Mouse (Mus musculus): ENCODE measurements at regions not wholly inside any gene's neighbourhood (a gene's known extent, or its start where the extent isn't known, plus 50 kb on each side); places are given as distances from the start of the nearest gene placed in this dataset.

GRCm38 (mm10) chr8:26688745-26689478, 288.2 kb upstream of the Zfp703 start:
- H3K9me3 ChIP-seq (ENCODE audit: control insufficient read depth, low read length) = no peaks in the 10 kb centered on the region
- 0 out of 2 replicates have a peak overlapping the region, but pooled peaks have one; percentile 34 for H3K27ac ChIP-seq
- no peak for DNase-seq (ENCODE audit: low spot score)
- H3K4me1 ChIP-seq (replicated peaks; ENCODE audit: control insufficient read depth, insufficient read depth, low read length) = peaks cover 20% of the 10 kb centered on the region
- H3K9ac ChIP-seq = no peak overlapping the region
- no peaks in the 10 kb centered on the region for H3K27me3 ChIP-seq (ENCODE audit: control insufficient read depth, insufficient read depth, low read length)
- no peak overlapping the region for H3K4me3 ChIP-seq (replicated peaks; ENCODE audit: low read length)
- 49% methylated on average over 5 of the region's 5 CpGs for WGBS
- no peak overlapping the region for H3K4me2 ChIP-seq (replicated peaks)
- no peak for ATAC-seq (ENCODE audit: low FRiP score)
- no peaks in the 10 kb centered on the region for H3K36me3 ChIP-seq (replicated peaks; ENCODE audit: control insufficient read depth, insufficient read depth)

- H3K27me3 ChIP-seq (ENCODE audit: control insufficient read depth, insufficient read depth, low read length) = no peaks in the 10 kb centered on the region
- DNase-seq (ENCODE audit: low spot score) (peak; percentile 57), ATAC-seq (ENCODE audit: low FRiP score) (peak; percentile 62; the same call in 1 of the 2 replicates)
- peaks cover 20% of the 10 kb centered on the region for H3K4me1 ChIP-seq (replicated peaks; ENCODE audit: control insufficient read depth, insufficient read depth, low read length)
- H3K36me3 ChIP-seq (replicated peaks; ENCODE audit: control insufficient read depth, insufficient read depth) = no peaks in the 10 kb centered on the region
- no peak overlapping the region for H3K4me2 ChIP-seq (replicated peaks)
- H3K4me3 ChIP-seq (replicated peaks; ENCODE audit: low read length) = no peak overlapping the region
- H3K9ac ChIP-seq = peak overlapping the region; percentile 13; the same call in 1 of the 2 replicates
- WGBS = 35% methylated on average over 10 of the region's 10 CpGs
- H3K9me3 ChIP-seq (ENCODE audit: control insufficient read depth, low read length) = no peaks in the 10 kb centered on the region
- H3K27ac ChIP-seq = peak overlapping the region; percentile 60
These were observed 287.5 kb upstream of the Zfp703 start for GRCm38 (mm10) chr8:26689479-26690177.

GRCm38 (mm10) chr8:26690178-26690735, 286.9 kb upstream of the Zfp703 start:
- H3K9me3 ChIP-seq (ENCODE audit: control insufficient read depth, low read length) = no peaks in the 10 kb centered on the region
- H3K4me3 ChIP-seq (replicated peaks; ENCODE audit: low read length) = no peak overlapping the region
- H3K27ac ChIP-seq = peak overlapping the region; percentile 60
- 66% methylated on average over 6 of the region's 6 CpGs for WGBS
- DNase-seq (ENCODE audit: low spot score) (no peak), ATAC-seq (ENCODE audit: low FRiP score) (no peak)
- no peaks in the 10 kb centered on the region for H3K27me3 ChIP-seq (ENCODE audit: control insufficient read depth, insufficient read depth, low read length)
- no peak overlapping the region; the same call in 1 of the 2 replicates for H3K9ac ChIP-seq
- H3K4me2 ChIP-seq (replicated peaks) = no peak overlapping the region
- H3K36me3 ChIP-seq (replicated peaks; ENCODE audit: control insufficient read depth, insufficient read depth) = no peaks in the 10 kb centered on the region
- H3K4me1 ChIP-seq (replicated peaks; ENCODE audit: control insufficient read depth, insufficient read depth, low read length) = peaks cover 20% of the 10 kb centered on the region

- Histone ChIP-seq H3K4me2 (replicated peaks) (no peak overlapping the region), H3K9ac (no peak overlapping the region), H3K27me3 (ENCODE audit: control insufficient read depth, insufficient read depth, low read length) (no peaks in the 10 kb centered on the region), H3K9me3 (ENCODE audit: control insufficient read depth, low read length) (no peaks in the 10 kb centered on the region), H3K4me3 (replicated peaks; ENCODE audit: low read length) (no peak overlapping the region), H3K27ac (no peak overlapping the region), H3K36me3 (replicated peaks; ENCODE audit: control insufficient read depth, insufficient read depth) (no peaks in the 10 kb centered on the region), H3K4me1 (replicated peaks; ENCODE audit: control insufficient read depth, insufficient read depth, low read length) (no peaks in the 10 kb centered on the region)
- no peak for DNase-seq (ENCODE audit: low spot score)
- ATAC-seq (ENCODE audit: low FRiP score) = no peak
- WGBS = 97% methylated on average over 1 of the region's 4 CpGs
These were observed 279.5 kb upstream of the Zfp703 start for GRCm38 (mm10) chr8:26697579-26698084.

GRCm38 (mm10) chr8:26698580-26698979, 278.5 kb upstream of the Zfp703 start:
- ATAC-seq (ENCODE audit: low FRiP score) (no peak), DNase-seq (ENCODE audit: low spot score) (no peak)
- Histone ChIP-seq H3K4me3 (replicated peaks; ENCODE audit: low read length) (no peak overlapping the region), H3K36me3 (replicated peaks; ENCODE audit: control insufficient read depth, insufficient read depth) (no peaks in the 10 kb centered on the region), H3K27me3 (ENCODE audit: control insufficient read depth, insufficient read depth, low read length) (no peaks in the 10 kb centered on the region), H3K4me1 (replicated peaks; ENCODE audit: control insufficient read depth, insufficient read depth, low read length) (no peaks in the 10 kb centered on the region), H3K9ac (no peak overlapping the region), H3K9me3 (ENCODE audit: control insufficient read depth, low read length) (no peaks in the 10 kb centered on the region), H3K4me2 (replicated peaks) (no peak overlapping the region), H3K27ac (no peak overlapping the region)
- 66% methylated on average over 7 of the region's 7 CpGs for WGBS

GRCm38 (mm10) chr8:26706048-26706767, 270.9 kb upstream of the Zfp703 start:
- ATAC-seq (ENCODE audit: low FRiP score) = peak; percentile 51; the same call in 1 of the 2 replicates

GRCm38 (mm10) chr8:26706768-26707156, 270.4 kb upstream of the Zfp703 start:
- peak overlapping the region; percentile 41; the same call in 1 of the 2 replicates for H3K27ac ChIP-seq
- H3K9ac ChIP-seq = no peak overlapping the region
- 91% methylated on average over 7 of the region's 7 CpGs for WGBS
- no peak overlapping the region for H3K4me2 ChIP-seq (replicated peaks)
- no peaks in the 10 kb centered on the region for H3K4me1 ChIP-seq (replicated peaks; ENCODE audit: control insufficient read depth, insufficient read depth, low read length)
- H3K9me3 ChIP-seq (ENCODE audit: control insufficient read depth, low read length) = no peaks in the 10 kb centered on the region
- ATAC-seq (ENCODE audit: low FRiP score) (no peak), DNase-seq (ENCODE audit: low spot score) (no peak)
- no peaks in the 10 kb centered on the region for H3K27me3 ChIP-seq (ENCODE audit: control insufficient read depth, insufficient read depth, low read length)
- no peak overlapping the region for H3K4me3 ChIP-seq (replicated peaks; ENCODE audit: low read length)
- no peaks in the 10 kb centered on the region for H3K36me3 ChIP-seq (replicated peaks; ENCODE audit: control insufficient read depth, insufficient read depth)

More at GRCm38 (mm10) chr8:26706048-26706767, 270.9 kb upstream of the Zfp703 start:
- no peaks in the 10 kb centered on the region for H3K27me3 ChIP-seq (ENCODE audit: control insufficient read depth, insufficient read depth, low read length)
- no peak for DNase-seq (ENCODE audit: low spot score)
- H3K9me3 ChIP-seq (ENCODE audit: control insufficient read depth, low read length) = no peaks in the 10 kb centered on the region
- H3K9ac ChIP-seq = no peak overlapping the region
- no peaks in the 10 kb centered on the region for H3K36me3 ChIP-seq (replicated peaks; ENCODE audit: control insufficient read depth, insufficient read depth)
- H3K4me1 ChIP-seq (replicated peaks; ENCODE audit: control insufficient read depth, insufficient read depth, low read length) = no peaks in the 10 kb centered on the region
- WGBS = 47% methylated on average over 9 of the region's 9 CpGs
- peak overlapping the region; percentile 41; the same call in 1 of the 2 replicates for H3K27ac ChIP-seq
- no peak overlapping the region for H3K4me3 ChIP-seq (replicated peaks; ENCODE audit: low read length)
- no peak overlapping the region for H3K4me2 ChIP-seq (replicated peaks)

GRCm38 (mm10) chr8:26713836-26714235, 263.3 kb upstream of the Zfp703 start:
- WGBS = 93% methylated on average over 8 of the region's 8 CpGs
- H3K27ac ChIP-seq = no peak overlapping the region
- H3K4me2 ChIP-seq (replicated peaks) = no peak overlapping the region
- H3K4me3 ChIP-seq (replicated peaks; ENCODE audit: low read length) = no peak overlapping the region
- 0 out of 2 replicates have a peak, but pooled peaks cover 1% of the 10 kb centered on the region for H3K4me1 ChIP-seq (replicated peaks; ENCODE audit: control insufficient read depth, insufficient read depth, low read length)
- H3K9ac ChIP-seq = no peak overlapping the region
- DNase-seq (ENCODE audit: low spot score) (no peak), ATAC-seq (ENCODE audit: low FRiP score) (no peak)
- H3K27me3 ChIP-seq (ENCODE audit: control insufficient read depth, insufficient read depth, low read length) = no peaks in the 10 kb centered on the region
- H3K36me3 ChIP-seq (replicated peaks; ENCODE audit: control insufficient read depth, insufficient read depth) = no peaks in the 10 kb centered on the region
- H3K9me3 ChIP-seq (ENCODE audit: control insufficient read depth, low read length) = no peaks in the 10 kb centered on the region
